Mouse (Mus musculus): ENCODE measurements around the gene Ssu2. TPM values are rescaled to one million over a fixed set of nuclear protein-coding genes. Genes with fewer than 3 reads are reported as not detected.

Gene Ssu2
- polyA plus RNA-seq, 1 experiment from 2014 or later, result 0.39 TPM

- Histone ChIP-seq H3K27me3 (replicated peaks; ENCODE audit: control insufficient read depth, insufficient read depth, low read length) (no peaks in the 10 kb centered on the region), H3K9ac (ENCODE audit: low read depth, low read length) (no peak overlapping the region), H3K4me2 (ENCODE audit: low read length) (no peak overlapping the region), H3K4me3 (ENCODE audit: low read length) (no peak overlapping the region), H3K27ac (ENCODE audit: low read depth, low read length) (no peak overlapping the region), H3K9me3 (ENCODE audit: control insufficient read depth, low read length) (no peaks in the 10 kb centered on the region), H3K4me1 (ENCODE audit: control insufficient read depth, insufficient read depth, low read depth, low read length) (no peaks in the 10 kb centered on the region), H3K36me3 (ENCODE audit: control insufficient read depth, insufficient read depth, low read length) (no peaks in the 10 kb centered on the region)
- WGBS, result 66% methylated on average over 8 of the region's 8 CpGs
- ATAC-seq, result no peak
Observed at GRCm38 (mm10) chr6:112360676-112361075, 27.1 kb downstream of the Ssu2 start.

- H3K4me3 ChIP-seq (ENCODE audit: low read length), result no peak overlapping the region
- no peaks in the 10 kb centered on the region for H3K36me3 ChIP-seq (ENCODE audit: control insufficient read depth, insufficient read depth, low read length)
- H3K9me3 ChIP-seq (ENCODE audit: control insufficient read depth, low read length), result no peaks in the 10 kb centered on the region
- no peak for ATAC-seq
- H3K9ac ChIP-seq (ENCODE audit: low read depth, low read length), result no peak overlapping the region
- no peak overlapping the region for H3K4me2 ChIP-seq (ENCODE audit: low read length)
- H3K27me3 ChIP-seq (replicated peaks; ENCODE audit: control insufficient read depth, insufficient read depth, low read length), result no peaks in the 10 kb centered on the region
- H3K27ac ChIP-seq (ENCODE audit: low read depth, low read length), result no peak overlapping the region
- H3K4me1 ChIP-seq (ENCODE audit: control insufficient read depth, insufficient read depth, low read depth, low read length), result no peaks in the 10 kb centered on the region
- WGBS, result 76% methylated on average over 1 of the region's 1 CpGs
Observed at GRCm38 (mm10) chr6:112359341-112359740, 28.5 kb downstream of the Ssu2 start.

GRCm38 (mm10) chr6:112350452-112350851 is 37.4 kb downstream of the Ssu2 start:
- no peak overlapping the region for H3K4me2 ChIP-seq (ENCODE audit: low read length)
- no peak overlapping the region for H3K9ac ChIP-seq (ENCODE audit: low read depth, low read length)
- no peaks in the 10 kb centered on the region for H3K9me3 ChIP-seq (ENCODE audit: control insufficient read depth, low read length)
- H3K4me3 ChIP-seq (ENCODE audit: low read length), result no peak overlapping the region
- no peak overlapping the region for H3K27ac ChIP-seq (ENCODE audit: low read depth, low read length)
- no peaks in the 10 kb centered on the region for H3K27me3 ChIP-seq (replicated peaks; ENCODE audit: control insufficient read depth, insufficient read depth, low read length)
- no peaks in the 10 kb centered on the region for H3K4me1 ChIP-seq (ENCODE audit: control insufficient read depth, insufficient read depth, low read depth, low read length)
- no peak for ATAC-seq
- H3K36me3 ChIP-seq (ENCODE audit: control insufficient read depth, insufficient read depth, low read length), result no peaks in the 10 kb centered on the region
- 91% methylated on average over 4 of the region's 4 CpGs for WGBS

- H3K9ac ChIP-seq (ENCODE audit: low read depth, low read length), result no peak overlapping the region
- no peaks in the 10 kb centered on the region for H3K27me3 ChIP-seq (replicated peaks; ENCODE audit: control insufficient read depth, insufficient read depth, low read length)
- H3K36me3 ChIP-seq (ENCODE audit: control insufficient read depth, insufficient read depth, low read length), result no peaks in the 10 kb centered on the region
- WGBS, result 89% methylated on average over 4 of the region's 4 CpGs
- ATAC-seq, result no peak
- H3K4me2 ChIP-seq (ENCODE audit: low read length), result no peak overlapping the region
- H3K4me1 ChIP-seq (ENCODE audit: control insufficient read depth, insufficient read depth, low read depth, low read length), result no peaks in the 10 kb centered on the region
- no peaks in the 10 kb centered on the region for H3K9me3 ChIP-seq (ENCODE audit: control insufficient read depth, low read length)
- no peak overlapping the region for H3K4me3 ChIP-seq (ENCODE audit: low read length)
- no peak overlapping the region for H3K27ac ChIP-seq (ENCODE audit: low read depth, low read length)
Observed at GRCm38 (mm10) chr6:112339016-112339415, 48.8 kb downstream of the Ssu2 start.

- no peak overlapping the region for H3K9ac ChIP-seq (ENCODE audit: low read depth, low read length)
- H3K27ac ChIP-seq (ENCODE audit: low read depth, low read length), result no peak overlapping the region
- no peak for ATAC-seq
- no peak overlapping the region for H3K4me2 ChIP-seq (ENCODE audit: low read length)
- H3K4me1 ChIP-seq (ENCODE audit: control insufficient read depth, insufficient read depth, low read depth, low read length), result no peaks in the 10 kb centered on the region
- H3K9me3 ChIP-seq (ENCODE audit: control insufficient read depth, low read length), result no peaks in the 10 kb centered on the region
- no peaks in the 10 kb centered on the region for H3K36me3 ChIP-seq (ENCODE audit: control insufficient read depth, insufficient read depth, low read length)
- no peak overlapping the region for H3K4me3 ChIP-seq (ENCODE audit: low read length)
- WGBS, result 86% methylated on average over 6 of the region's 6 CpGs
- no peaks in the 10 kb centered on the region for H3K27me3 ChIP-seq (replicated peaks; ENCODE audit: control insufficient read depth, insufficient read depth, low read length)
Observed at GRCm38 (mm10) chr6:112337667-112338066, 50.2 kb downstream of the Ssu2 start.

GRCm38 (mm10) chr6:112333930-112334329 is 53.9 kb downstream of the Ssu2 start:
- WGBS, result 90% methylated on average over 5 of the region's 5 CpGs
- H3K9me3 ChIP-seq (ENCODE audit: control insufficient read depth, low read length), result no peaks in the 10 kb centered on the region
- no peaks in the 10 kb centered on the region for H3K36me3 ChIP-seq (ENCODE audit: control insufficient read depth, insufficient read depth, low read length)
- no peak overlapping the region for H3K27ac ChIP-seq (ENCODE audit: low read depth, low read length)
- H3K4me1 ChIP-seq (ENCODE audit: control insufficient read depth, insufficient read depth, low read depth, low read length), result no peaks in the 10 kb centered on the region
- no peak overlapping the region for H3K4me2 ChIP-seq (ENCODE audit: low read length)
- H3K9ac ChIP-seq (ENCODE audit: low read depth, low read length), result no peak overlapping the region
- H3K27me3 ChIP-seq (replicated peaks; ENCODE audit: control insufficient read depth, insufficient read depth, low read length), result no peaks in the 10 kb centered on the region
- no peak for ATAC-seq
- H3K4me3 ChIP-seq (ENCODE audit: low read length), result no peak overlapping the region

GRCm38 (mm10) chr6:112331223-112331598 is 56.6 kb downstream of the Ssu2 start:
- Histone ChIP-seq H3K27ac (ENCODE audit: low read depth, low read length) (no peak overlapping the region), H3K27me3 (replicated peaks; ENCODE audit: control insufficient read depth, insufficient read depth, low read length) (no peaks in the 10 kb centered on the region), H3K9ac (ENCODE audit: low read depth, low read length) (no peak overlapping the region), H3K4me3 (ENCODE audit: low read length) (no peak overlapping the region), H3K36me3 (ENCODE audit: control insufficient read depth, insufficient read depth, low read length) (no peaks in the 10 kb centered on the region), H3K4me2 (ENCODE audit: low read length) (no peak overlapping the region), H3K4me1 (ENCODE audit: control insufficient read depth, insufficient read depth, low read depth, low read length) (no peaks in the 10 kb centered on the region), H3K9me3 (ENCODE audit: control insufficient read depth, low read length) (no peaks in the 10 kb centered on the region)
- ATAC-seq, result no peak
- 72% methylated on average over 6 of the region's 6 CpGs for WGBS

GRCm38 (mm10) chr6:112330520-112331222 is 57.2 kb downstream of the Ssu2 start:
- Histone ChIP-seq H3K27me3 (replicated peaks; ENCODE audit: control insufficient read depth, insufficient read depth, low read length) (no peaks in the 10 kb centered on the region), H3K4me3 (ENCODE audit: low read length) (no peak overlapping the region), H3K9me3 (ENCODE audit: control insufficient read depth, low read length) (no peaks in the 10 kb centered on the region), H3K9ac (ENCODE audit: low read depth, low read length) (no peak overlapping the region), H3K27ac (ENCODE audit: low read depth, low read length) (no peak overlapping the region), H3K4me1 (ENCODE audit: control insufficient read depth, insufficient read depth, low read depth, low read length) (no peaks in the 10 kb centered on the region), H3K36me3 (ENCODE audit: control insufficient read depth, insufficient read depth, low read length) (no peaks in the 10 kb centered on the region), H3K4me2 (ENCODE audit: low read length) (no peak overlapping the region)
- no peak for ATAC-seq
- WGBS, result 58% methylated on average over 5 of the region's 5 CpGs

GRCm38 (mm10) chr6:112327793-112328192 is 60.0 kb downstream of the Ssu2 start:
- WGBS, result 87% methylated on average over 5 of the region's 5 CpGs
- ATAC-seq, result no peak
- no peak overlapping the region for H3K27ac ChIP-seq (ENCODE audit: low read depth, low read length)
- H3K27me3 ChIP-seq (replicated peaks; ENCODE audit: control insufficient read depth, insufficient read depth, low read length), result no peaks in the 10 kb centered on the region
- no peaks in the 10 kb centered on the region for H3K36me3 ChIP-seq (ENCODE audit: control insufficient read depth, insufficient read depth, low read length)
- H3K4me2 ChIP-seq (ENCODE audit: low read length), result no peak overlapping the region
- H3K9me3 ChIP-seq (ENCODE audit: control insufficient read depth, low read length), result no peaks in the 10 kb centered on the region
- no peaks in the 10 kb centered on the region for H3K4me1 ChIP-seq (ENCODE audit: control insufficient read depth, insufficient read depth, low read depth, low read length)
- no peak overlapping the region for H3K9ac ChIP-seq (ENCODE audit: low read depth, low read length)
- H3K4me3 ChIP-seq (ENCODE audit: low read length), result no peak overlapping the region

GRCm38 (mm10) chr6:112325213-112325612 is 62.6 kb downstream of the Ssu2 start:
- Histone ChIP-seq H3K4me2 (ENCODE audit: low read length) (no peak overlapping the region), H3K36me3 (ENCODE audit: control insufficient read depth, insufficient read depth, low read length) (no peaks in the 10 kb centered on the region), H3K27me3 (replicated peaks; ENCODE audit: control insufficient read depth, insufficient read depth, low read length) (no peaks in the 10 kb centered on the region), H3K27ac (ENCODE audit: low read depth, low read length) (no peak overlapping the region), H3K9me3 (ENCODE audit: control insufficient read depth, low read length) (no peaks in the 10 kb centered on the region), H3K9ac (ENCODE audit: low read depth, low read length) (no peak overlapping the region), H3K4me1 (ENCODE audit: control insufficient read depth, insufficient read depth, low read depth, low read length) (no peaks in the 10 kb centered on the region), H3K4me3 (ENCODE audit: low read length) (no peak overlapping the region)
- WGBS, result 89% methylated on average over 3 of the region's 3 CpGs
- no peak for ATAC-seq
